Mouse (Mus musculus) spleen, postnatal 36 days (tissue): ENCODE data around the gene St3gal3.

Source experiments
- DNase-seq, 2 experiments: peaks; one replicate each; pipeline ENCODE4 v3.0.0; 2022; ENCODE audit warnings: low spot score in 2 of 2, mixed read lengths in 1 of 2

St3gal3 gene

GRCm38 (mm10) chr4:117928234-117928633 lies 206.5 kb downstream of the St3gal3 start:
- DNase-seq: no peak

GRCm38 (mm10) chr4:117926545-117927482 lies 207.9 kb downstream of the St3gal3 start:
- no peak for DNase-seq

- no peak for DNase-seq
These were observed 209.8 kb downstream of the St3gal3 start for GRCm38 (mm10) chr4:117924916-117925315.

GRCm38 (mm10) chr4:117923450-117923849 lies 211.3 kb downstream of the St3gal3 start:
- DNase-seq: no peak

GRCm38 (mm10) chr4:117921358-117921757 lies 213.4 kb downstream of the St3gal3 start:
- DNase-seq: no peak

- DNase-seq: no peak
These were observed 216.0 kb downstream of the St3gal3 start for GRCm38 (mm10) chr4:117918762-117919161.

- DNase-seq: no peak
These were observed 216.5 kb downstream of the St3gal3 start for GRCm38 (mm10) chr4:117918261-117918660.

- no peak for DNase-seq
These were observed 216.9 kb downstream of the St3gal3 start for GRCm38 (mm10) chr4:117917847-117918246.

- no peak for DNase-seq
These were observed 217.3 kb downstream of the St3gal3 start for GRCm38 (mm10) chr4:117917402-117917801.

GRCm38 (mm10) chr4:117916386-117916785 lies 218.3 kb downstream of the St3gal3 start:
- DNase-seq: no peak

GRCm38 (mm10) chr4:117915489-117916105 lies 219.1 kb downstream of the St3gal3 start:
- DNase-seq: no peak

GRCm38 (mm10) chr4:117914591-117915442 lies 219.9 kb downstream of the St3gal3 start, which contains the start of gene Ipo13:
TSS of gene Ipo13 (minus strand) at chr4:117914999.
- peak; percentile 90 to 91 for DNase-seq

- no peak for DNase-seq
These were observed 220.7 kb downstream of the St3gal3 start for GRCm38 (mm10) chr4:117914031-117914430.

GRCm38 (mm10) chr4:117913421-117913820 lies 221.3 kb downstream of the St3gal3 start:
- no peak for DNase-seq

- DNase-seq: no peak
These were observed 221.9 kb downstream of the St3gal3 start for GRCm38 (mm10) chr4:117912685-117913273.

GRCm38 (mm10) chr4:117912131-117912561 lies 222.6 kb downstream of the St3gal3 start:
- no peak for DNase-seq

- no peak for DNase-seq
These were observed 225.8 kb downstream of the St3gal3 start for GRCm38 (mm10) chr4:117908834-117909453.

- DNase-seq: no peak
These were observed 228.5 kb downstream of the St3gal3 start for GRCm38 (mm10) chr4:117906196-117906595.

- DNase-seq: no peak
These were observed 230.0 kb downstream of the St3gal3 start for GRCm38 (mm10) chr4:117904761-117905160.

GRCm38 (mm10) chr4:117904094-117904493 lies 230.6 kb downstream of the St3gal3 start:
- no peak for DNase-seq

GRCm38 (mm10) chr4:117898111-117898510 lies 236.6 kb downstream of the St3gal3 start:
- DNase-seq: no peak
